Mouse (Mus musculus): Measurements from ENCODE around the gene Syngap1.

- TF ChIP-seq CTCF (IDR thresholded peaks at IDR 0.05; ENCODE audit: borderline replicate concordance, control insufficient read depth, extremely low read depth, insufficient read depth, low read length, poor library complexity): no peak
- no peak for TF ChIP-seq POLR2A (IDR thresholded peaks at IDR 0.05; ENCODE audit: control insufficient read depth, extremely low read depth, insufficient read depth, low read length, poor library complexity)
These were observed 2.3 kb upstream of the Syngap1 start for GRCm38 (mm10) chr17:26938731-26939130.
